Mouse (Mus musculus): ENCODE results near the gene Ptprj. TPM values are rescaled to one million over a fixed set of nuclear protein-coding genes. Genes with fewer than 3 reads are reported as not detected.

Gene Ptprj
- polyA plus RNA-seq, 1 experiment from 2014 or later: 2.8 TPM

GRCm38 (mm10) chr2:90566773-90567528 is 13.5 kb downstream of the Ptprj start:
- Histone ChIP-seq H3K27me3 (no peaks in the 10 kb centered on the region), H3K27ac (no peak overlapping the region), H3K36me3 (no peaks in the 10 kb centered on the region), H3K4me3 (no peak overlapping the region), H3K4me1 (peaks cover 28% of the 10 kb centered on the region), H3K9me3 (no peaks in the 10 kb centered on the region), H3K9ac (no peak overlapping the region), H3K4me2 (no peak overlapping the region)
- 74% methylated on average over 8 of the region's 8 CpGs for WGBS
- no peak for ATAC-seq (ENCODE audit: insufficient number of reproducible peaks, insufficient read depth, low FRiP score, low TSS enrichment, low read depth)

DNA sequence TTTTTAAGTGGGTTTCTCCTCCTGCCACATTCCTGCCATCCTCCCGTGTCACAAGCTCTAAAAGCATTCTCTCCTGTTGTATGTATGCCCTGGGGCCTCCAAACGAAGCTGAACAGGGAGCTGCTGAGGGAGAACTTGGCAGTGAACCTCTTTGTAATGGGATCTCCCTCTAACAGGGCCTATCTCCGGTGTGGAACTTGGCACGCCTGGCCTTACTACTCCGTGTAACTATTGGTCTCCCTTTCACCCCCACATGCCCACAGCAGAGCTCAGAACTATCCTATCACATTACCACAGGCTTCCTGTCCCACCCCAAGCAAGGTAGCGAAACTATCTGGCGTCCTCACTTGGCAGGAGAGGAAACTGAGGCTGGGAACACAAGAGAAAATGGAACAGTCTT is 14.4 kb downstream of the Ptprj start:
- Histone ChIP-seq H3K27me3 (no peaks in the 10 kb centered on the region), H3K9ac (no peak overlapping the region), H3K27ac (peak overlapping the region; percentile 49; the same call in 1 of the 2 replicates), H3K36me3 (no peaks in the 10 kb centered on the region), H3K4me3 (no peak overlapping the region), H3K4me2 (peak overlapping the region; percentile 9; the same call in 1 of the 2 replicates), H3K4me1 (peaks cover 30% of the 10 kb centered on the region), H3K9me3 (no peaks in the 10 kb centered on the region)
- 30% methylated on average over 7 of the region's 7 CpGs for WGBS
- peak; percentile 39; the same call in 1 of the 2 replicates for ATAC-seq (ENCODE audit: insufficient number of reproducible peaks, insufficient read depth, low FRiP score, low TSS enrichment, low read depth)

DNA sequence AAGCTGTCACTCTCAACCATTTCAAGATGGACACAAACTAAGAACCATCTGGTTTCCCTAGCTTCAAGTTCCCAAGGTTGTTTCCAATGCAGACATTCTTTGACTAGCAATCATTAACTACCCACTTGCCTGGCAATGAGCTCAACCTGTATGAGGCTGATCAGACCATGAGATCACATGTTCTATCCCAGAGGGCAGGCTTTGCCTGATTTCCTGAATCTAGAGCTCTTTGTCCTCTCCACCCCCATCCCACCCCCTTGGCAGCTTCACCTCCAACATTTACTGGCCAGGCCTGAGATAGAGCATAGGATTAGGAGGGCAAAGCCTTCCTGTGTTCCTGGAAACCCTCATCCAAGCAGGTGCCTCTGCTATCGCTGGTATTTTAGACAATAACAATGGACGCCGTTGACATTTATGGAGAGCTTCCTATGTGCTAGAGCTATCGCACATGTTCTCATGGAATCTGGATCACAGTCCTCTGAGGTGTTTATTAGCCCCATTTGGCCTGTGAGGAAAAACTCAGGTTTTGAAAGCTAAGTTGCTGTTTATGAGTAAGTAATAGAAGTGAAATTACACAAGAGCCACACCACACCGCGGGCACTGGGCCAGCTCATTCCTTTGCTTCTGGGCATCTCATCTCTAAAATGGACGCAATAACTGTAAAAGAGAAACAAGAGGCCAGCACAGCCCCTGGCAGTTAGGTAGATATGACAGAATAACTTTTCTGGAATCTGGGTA is 15.1 kb downstream of the Ptprj start:
- no peak overlapping the region for H3K4me3 ChIP-seq
- no peaks in the 10 kb centered on the region for H3K36me3 ChIP-seq
- ATAC-seq (ENCODE audit: insufficient number of reproducible peaks, insufficient read depth, low FRiP score, low TSS enrichment, low read depth): no peak
- no peaks in the 10 kb centered on the region for H3K27me3 ChIP-seq
- no peak overlapping the region; the same call in 1 of the 2 replicates for H3K4me2 ChIP-seq
- peaks cover 30% of the 10 kb centered on the region for H3K4me1 ChIP-seq
- H3K9ac ChIP-seq: no peak overlapping the region
- WGBS: 92% methylated on average over 7 of the region's 7 CpGs
- H3K9me3 ChIP-seq: no peaks in the 10 kb centered on the region
- H3K27ac ChIP-seq: peak overlapping the region; percentile 49; the same call in 1 of the 2 replicates

DNA sequence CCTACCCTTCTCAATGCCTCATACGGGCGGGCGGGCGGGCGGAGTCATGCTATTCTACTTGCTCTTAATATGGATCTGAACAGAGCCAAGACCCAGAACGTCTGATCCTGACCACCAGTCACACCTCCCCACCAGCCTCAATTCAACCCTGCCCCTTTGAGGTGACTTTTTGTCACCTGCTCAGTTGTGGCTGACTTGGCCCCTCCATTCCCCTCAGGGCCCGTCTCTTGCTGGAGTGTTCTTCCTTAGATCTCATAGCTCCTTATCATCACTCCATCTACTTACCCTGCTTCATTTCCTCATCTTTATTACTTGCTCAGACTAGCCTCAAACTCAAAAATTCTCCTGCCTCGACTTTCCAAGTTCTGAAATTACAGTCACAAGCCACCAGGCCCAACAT is 15.9 kb downstream of the Ptprj start:
- WGBS: 78% methylated on average over 8 of the region's 8 CpGs
- no peak for ATAC-seq (ENCODE audit: insufficient number of reproducible peaks, insufficient read depth, low FRiP score, low TSS enrichment, low read depth)

GRCm38 (mm10) chr2:90563171-90563570 is 17.3 kb downstream of the Ptprj start:
- Histone ChIP-seq H3K36me3 (no peaks in the 10 kb centered on the region), H3K4me3 (no peak overlapping the region), H3K4me2 (no peak overlapping the region), H3K27me3 (no peaks in the 10 kb centered on the region), H3K4me1 (peaks cover 30% of the 10 kb centered on the region), H3K9me3 (no peaks in the 10 kb centered on the region), H3K27ac (no peak overlapping the region), H3K9ac (no peak overlapping the region)
- no peak for ATAC-seq (ENCODE audit: insufficient number of reproducible peaks, insufficient read depth, low FRiP score, low TSS enrichment, low read depth)
- 71% methylated on average over 4 of the region's 4 CpGs for WGBS

More for the DNA sequence above, 15.9 kb downstream of the Ptprj start:
- Histone ChIP-seq H3K36me3 (no peaks in the 10 kb centered on the region), H3K9ac (no peak overlapping the region), H3K27ac (no peak overlapping the region), H3K4me3 (no peak overlapping the region), H3K9me3 (no peaks in the 10 kb centered on the region), H3K4me1 (peaks cover 30% of the 10 kb centered on the region), H3K4me2 (no peak overlapping the region), H3K27me3 (no peaks in the 10 kb centered on the region)

DNA sequence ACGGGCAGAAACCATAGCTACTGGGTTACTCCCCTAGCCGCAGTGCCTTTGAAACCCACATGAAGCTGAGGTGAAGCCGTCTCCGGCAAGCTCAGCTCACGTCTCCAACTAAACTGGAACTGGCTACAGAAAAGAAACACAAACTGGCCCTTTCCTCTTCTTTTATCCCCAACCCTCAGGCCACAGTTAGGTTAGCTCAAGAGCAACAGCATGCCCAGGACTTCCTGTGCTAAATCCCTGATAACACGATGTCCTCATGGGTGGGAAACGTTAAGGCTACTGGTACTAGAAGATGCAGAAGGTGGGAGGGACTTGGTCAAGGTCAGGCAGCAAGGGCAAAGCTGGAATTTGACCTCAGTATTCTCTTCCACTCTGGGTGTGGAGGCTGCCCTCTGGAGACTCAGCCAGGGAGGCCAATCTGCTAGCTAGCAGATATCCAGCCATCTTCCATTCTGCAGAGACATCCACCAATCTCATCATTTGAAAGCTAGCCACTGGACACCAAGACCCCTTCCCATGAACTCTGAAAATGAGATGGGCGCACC is 18.2 kb downstream of the Ptprj start:
- H3K4me1 ChIP-seq: peaks cover 30% of the 10 kb centered on the region
- no peaks in the 10 kb centered on the region for H3K9me3 ChIP-seq
- H3K36me3 ChIP-seq: no peaks in the 10 kb centered on the region
- no peak overlapping the region for H3K27ac ChIP-seq
- no peak overlapping the region for H3K9ac ChIP-seq
- H3K4me2 ChIP-seq: no peak overlapping the region
- no peaks in the 10 kb centered on the region for H3K27me3 ChIP-seq
- H3K4me3 ChIP-seq: no peak overlapping the region
- WGBS: 56% methylated on average over 8 of the region's 8 CpGs
- ATAC-seq (ENCODE audit: insufficient number of reproducible peaks, insufficient read depth, low FRiP score, low TSS enrichment, low read depth): no peak

DNA sequence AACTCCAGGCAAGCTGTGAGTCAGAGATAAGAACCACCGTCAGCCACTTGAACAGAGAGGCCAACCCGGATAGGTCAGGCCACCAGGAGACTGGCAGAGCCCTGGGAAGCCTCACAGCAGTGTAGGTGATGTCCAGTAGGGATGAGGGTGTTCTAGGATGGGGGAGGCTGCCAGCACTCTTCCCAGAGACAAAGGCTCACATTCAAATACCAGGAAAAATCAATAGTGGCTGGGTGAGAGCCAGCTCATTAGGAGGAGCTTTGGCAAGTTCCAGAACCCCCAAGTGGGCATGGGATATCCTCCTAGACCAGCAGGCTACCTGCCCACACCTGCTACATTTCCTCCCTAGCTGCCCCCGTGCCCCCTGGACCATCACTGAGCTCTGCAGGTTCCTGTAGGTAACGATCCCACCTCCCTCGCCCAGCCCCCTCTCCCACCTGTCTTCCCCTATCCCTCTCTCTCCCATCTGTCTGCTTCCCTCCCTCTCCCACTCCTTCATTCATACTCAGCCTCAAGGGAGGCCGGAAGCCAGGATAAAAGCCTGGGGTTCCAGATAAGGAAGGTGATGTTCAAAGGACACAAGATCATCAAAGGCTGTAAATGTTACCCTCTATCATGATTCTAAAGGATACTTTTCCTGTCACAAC is 20.1 kb downstream of the Ptprj start:
- Histone ChIP-seq H3K36me3 (no peaks in the 10 kb centered on the region), H3K27ac (no peak overlapping the region), H3K4me2 (no peak overlapping the region), H3K9me3 (no peaks in the 10 kb centered on the region), H3K4me3 (no peak overlapping the region), H3K9ac (no peak overlapping the region), H3K27me3 (no peaks in the 10 kb centered on the region), H3K4me1 (peaks cover 15% of the 10 kb centered on the region)
- WGBS: 66% methylated on average over 6 of the region's 6 CpGs
- ATAC-seq (ENCODE audit: insufficient number of reproducible peaks, insufficient read depth, low FRiP score, low TSS enrichment, low read depth): no peak

GRCm38 (mm10) chr2:90559688-90560196 is 20.7 kb downstream of the Ptprj start:
- ATAC-seq (ENCODE audit: insufficient number of reproducible peaks, insufficient read depth, low FRiP score, low TSS enrichment, low read depth): no peak
- Histone ChIP-seq H3K36me3 (no peaks in the 10 kb centered on the region), H3K27ac (no peak overlapping the region), H3K4me1 (peaks cover 9% of the 10 kb centered on the region; the same call in 1 of the 2 replicates), H3K9ac (no peak overlapping the region), H3K27me3 (no peaks in the 10 kb centered on the region), H3K9me3 (no peaks in the 10 kb centered on the region), H3K4me2 (no peak overlapping the region), H3K4me3 (no peak overlapping the region)
- whole genome bisulfite sequencing: 84% methylated on average over 12 of the region's 12 CpGs

GRCm38 (mm10) chr2:90559015-90559687 is 21.3 kb downstream of the Ptprj start:
- no peak for ATAC-seq (ENCODE audit: insufficient number of reproducible peaks, insufficient read depth, low FRiP score, low TSS enrichment, low read depth)
- Histone ChIP-seq H3K4me2 (no peak overlapping the region), H3K9ac (no peak overlapping the region), H3K36me3 (no peaks in the 10 kb centered on the region), H3K9me3 (no peaks in the 10 kb centered on the region), H3K27ac (no peak overlapping the region), H3K4me1 (0 out of 2 replicates have a peak, but pooled peaks cover 7% of the 10 kb centered on the region), H3K4me3 (no peak overlapping the region), H3K27me3 (no peaks in the 10 kb centered on the region)
- 64% methylated on average over 2 of the region's 2 CpGs for WGBS

DNA sequence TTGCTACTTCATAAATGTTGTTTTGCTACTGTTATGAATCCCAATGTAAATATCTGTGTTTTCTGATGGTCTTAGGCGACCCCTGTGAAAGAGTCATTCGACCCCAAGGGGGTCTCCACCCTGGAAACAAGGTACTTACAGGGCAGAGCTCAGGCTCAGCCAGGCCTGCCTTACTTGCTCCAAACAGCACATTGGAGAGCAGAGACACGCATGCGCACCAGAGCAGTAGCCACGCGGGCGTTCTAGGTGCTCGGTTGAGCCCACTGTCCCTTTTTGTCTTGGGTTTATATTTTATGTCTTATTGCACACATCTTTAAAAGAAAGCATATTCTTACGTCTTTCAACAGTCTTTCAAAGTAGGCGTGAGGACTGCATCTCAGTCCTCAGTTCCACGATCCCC is 22.1 kb downstream of the Ptprj start:
- 87% methylated on average over 11 of the region's 11 CpGs for WGBS
- no peak overlapping the region for H3K9ac ChIP-seq
- no peak overlapping the region for H3K27ac ChIP-seq
- H3K9me3 ChIP-seq: no peaks in the 10 kb centered on the region
- H3K4me1 ChIP-seq: 0 out of 2 replicates have a peak, but pooled peaks cover 7% of the 10 kb centered on the region
- no peak for ATAC-seq (ENCODE audit: insufficient number of reproducible peaks, insufficient read depth, low FRiP score, low TSS enrichment, low read depth)
- H3K4me2 ChIP-seq: no peak overlapping the region
- H3K4me3 ChIP-seq: no peak overlapping the region
- H3K27me3 ChIP-seq: no peaks in the 10 kb centered on the region
- no peaks in the 10 kb centered on the region for H3K36me3 ChIP-seq

- ATAC-seq (ENCODE audit: insufficient number of reproducible peaks, insufficient read depth, low FRiP score, low TSS enrichment, low read depth): no peak
- H3K9ac ChIP-seq: no peak overlapping the region
- H3K4me3 ChIP-seq: no peak overlapping the region
- no peak overlapping the region for H3K27ac ChIP-seq
- no peaks in the 10 kb centered on the region for H3K9me3 ChIP-seq
- H3K4me1 ChIP-seq: 0 out of 2 replicates have a peak, but pooled peaks cover 7% of the 10 kb centered on the region
- WGBS: 62% methylated on average over 3 of the region's 3 CpGs
- H3K4me2 ChIP-seq: no peak overlapping the region
- H3K27me3 ChIP-seq: no peaks in the 10 kb centered on the region
- H3K36me3 ChIP-seq: no peaks in the 10 kb centered on the region
Measured at GRCm38 (mm10) chr2:90557913-90558312, 22.5 kb downstream of the Ptprj start.

Measured in embryonic facial prominence, embryonic 13.5 days (tissue).